Mouse (Mus musculus): ENCODE measurements at regions not wholly inside any gene's neighbourhood (a gene's known extent, or its start where the extent isn't known, plus 50 kb on each side); places are given as distances from the start of the nearest gene placed in this dataset.

GRCm38 (mm10) chr16:92239812-92240211 is 52.4 kb upstream of the Kcne2 start:
- Histone ChIP-seq H3K36me3 (replicated peaks in 1 of 2; ENCODE audit: control insufficient read depth in 1 of 2, insufficient read depth in 1 of 2, low read length in 1 of 2) (no peaks in the 10 kb centered on the region), H3K4me2 (ENCODE audit: insufficient read depth, low read depth, poor library complexity, severe bottlenecking) (no peak overlapping the region), H3K27ac (ENCODE audit: insufficient read depth, low read depth) (no peak overlapping the region), H3K9me3 (replicated peaks; ENCODE audit: low read length) (no peaks in the 10 kb centered on the region), H3K4me1 (ENCODE audit: control insufficient read depth in 1 of 2, insufficient read depth in 2 of 2) (peaks cover 4 to 9% of the 10 kb centered on the region in 2 experiments; a peak in 3 of 4 replicates), H3K79me2 (replicated peaks; ENCODE audit: control insufficient read depth, extremely low read depth, insufficient read depth, poor library complexity, severe bottlenecking) (no peaks in the 10 kb centered on the region), H3K4me3 (replicated peaks in 1 of 3; ENCODE audit: low read depth in 2 of 3, low read length in 2 of 3, poor library complexity in 1 of 3) (no peak overlapping the region), H3K9ac (ENCODE audit: insufficient read depth, low read depth) (no peak overlapping the region), H3K27me3 (replicated peaks) (no peaks in the 10 kb centered on the region)
- no peak for TF ChIP-seq SIN3A (IDR thresholded peaks at IDR 0.05; ENCODE audit: low read length)
- TF ChIP-seq ETS1 (conservative IDR thresholded peaks at IDR 0.05; ENCODE audit: low read depth, low read length), result no peak
- no peak for TF ChIP-seq UBTF (IDR thresholded peaks at IDR 0.05; ENCODE audit: low read depth, low read length)
- no peak for TF ChIP-seq ZMIZ1 (IDR thresholded peaks at IDR 0.05; ENCODE audit: low read depth, low read length)
- TF ChIP-seq POLR2AphosphoS2 (IDR thresholded peaks at IDR 0.05; ENCODE audit: low read depth, low read length), result no peak
- TF ChIP-seq ELF1 (IDR thresholded peaks at IDR 0.05; ENCODE audit: low read depth, low read length), result no peak; the same call in 1 of the 2 replicates
- no peak for TF ChIP-seq IRF4 (IDR thresholded peaks at IDR 0.05; ENCODE audit: low read depth, low read length)
- no peak for TF ChIP-seq HCFC1 (IDR thresholded peaks at IDR 0.05; ENCODE audit: low read depth, low read length)
- TF ChIP-seq CHD2 (IDR thresholded peaks at IDR 0.05; ENCODE audit: low read length), result no peak
- no peak for TF ChIP-seq USF1 (IDR thresholded peaks at IDR 0.05; ENCODE audit: low read depth, low read length)
- TF ChIP-seq SMC3 (IDR thresholded peaks at IDR 0.05; ENCODE audit: low read depth, low read length), result no peak
- no peak for TF ChIP-seq TBP (conservative IDR thresholded peaks at IDR 0.05; ENCODE audit: low read depth, low read length)
- no peak for TF ChIP-seq MAFK (IDR thresholded peaks at IDR 0.05; ENCODE audit: insufficient replicate concordance, low read length)
- TF ChIP-seq MEF2A (IDR thresholded peaks at IDR 0.05; ENCODE audit: borderline replicate concordance, low read depth, low read length), result no peak
- dilution Hi-C loops (cut with MboI; ENCODE audit: extremely low pct_ligation_motif_present, extremely low pct_unique_long_range_greater_than_20kb, low sequenced_read_pairs) (no loop called here), in situ Hi-C loops (cut with MboI; ENCODE audit: low pct_ligation_motif_present, low pct_unique_long_range_greater_than_20kb, low sequenced_read_pairs) (no loop called here)
- DNase-seq (ENCODE audit: extremely low read depth), result peak; percentile 17

DNA sequence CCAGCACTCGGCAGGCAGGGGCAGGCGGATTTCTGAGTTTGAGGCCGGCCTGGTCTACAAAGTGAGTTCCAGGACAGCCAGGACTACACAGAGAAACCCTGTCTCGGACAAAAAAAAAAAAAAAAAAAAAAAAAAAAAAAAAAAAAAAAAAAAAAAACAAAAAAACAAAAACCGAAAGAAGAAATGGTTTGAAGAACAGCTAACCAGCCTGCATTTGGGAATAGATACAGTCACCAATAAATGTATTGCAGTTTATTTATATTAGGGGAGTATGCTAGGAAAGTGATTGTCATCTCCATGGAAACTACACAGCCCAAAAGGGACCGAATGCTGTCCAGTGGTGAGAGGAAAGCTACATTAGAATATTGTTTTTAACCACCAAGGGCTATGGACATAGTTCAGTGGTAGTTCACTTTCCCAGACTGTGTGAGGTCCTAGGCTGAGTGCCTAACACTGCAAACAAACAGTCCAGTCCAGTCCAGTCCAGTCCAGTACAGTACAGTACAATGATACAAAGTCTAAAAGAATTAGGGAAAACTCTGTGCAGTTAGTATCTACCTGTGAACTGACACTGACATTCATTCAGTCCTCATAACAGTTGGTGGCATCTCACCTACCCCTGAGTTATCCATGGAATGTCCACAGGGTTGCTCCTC is 50.1 kb upstream of the Kcne2 start:
- no peak for DNase-seq (ENCODE audit: extremely low read depth)
- no peaks in the 10 kb centered on the region for H3K79me2 ChIP-seq (replicated peaks; ENCODE audit: control insufficient read depth, extremely low read depth, insufficient read depth, poor library complexity, severe bottlenecking)
- H3K27ac ChIP-seq (ENCODE audit: insufficient read depth, low read depth), result no peak overlapping the region
- TF ChIP-seq MYC (IDR thresholded peaks at IDR 0.05; ENCODE audit: low read depth, low read length) (no peak), ZNF384 (IDR thresholded peaks at IDR 0.05; ENCODE audit: low read depth, low read length) (peak; percentile 70)
- H3K36me3 ChIP-seq (replicated peaks in 1 of 2; ENCODE audit: control insufficient read depth in 1 of 2, insufficient read depth in 1 of 2, low read length in 1 of 2), result no peaks in the 10 kb centered on the region
- H3K9me3 ChIP-seq (replicated peaks; ENCODE audit: low read length), result no peaks in the 10 kb centered on the region
- H3K27me3 ChIP-seq (replicated peaks), result peaks cover 2% of the 10 kb centered on the region
- dilution Hi-C loops (cut with MboI; ENCODE audit: extremely low pct_ligation_motif_present, extremely low pct_unique_long_range_greater_than_20kb, low sequenced_read_pairs) (no loop called here), in situ Hi-C loops (cut with MboI; ENCODE audit: low pct_ligation_motif_present, low pct_unique_long_range_greater_than_20kb, low sequenced_read_pairs) (no loop called here)
- H3K9ac ChIP-seq (ENCODE audit: insufficient read depth, low read depth), result no peak overlapping the region
- no peak overlapping the region for H3K4me2 ChIP-seq (ENCODE audit: insufficient read depth, low read depth, poor library complexity, severe bottlenecking)
- no peak overlapping the region for H3K4me3 ChIP-seq (replicated peaks in 1 of 3; ENCODE audit: low read depth in 2 of 3, low read length in 2 of 3, poor library complexity in 1 of 3)
- peaks cover 6 to 9% of the 10 kb centered on the region in 2 experiments; a peak in 3 of 4 replicates for H3K4me1 ChIP-seq (ENCODE audit: control insufficient read depth in 1 of 2, insufficient read depth in 2 of 2)
